Mouse (Mus musculus) liver, embryonic 14.5 days (tissue): ENCODE results near the gene Scamp4. TPM values are rescaled to one million over a fixed set of nuclear protein-coding genes. Genes with fewer than 3 reads are reported as not detected.

ENCODE experiments used
- ATAC-seq: fragments of 200-750 bp; cut with Nextera tagmentation; 2 replicates; pipeline ENCODE4 v1.8.0; 2017; ENCODE audit warnings: moderate number of reproducible peaks, mild to moderate bottlenecking, moderate library complexity; ENCODE audit not compliant: insufficient read depth
- DNase-seq, 3 experiments: peaks; one replicate each; pipeline ENCODE4 v3.0.0-alpha.2; 2012 to 2013; ENCODE audit warnings: low read depth in 3 of 3, low spot score in 3 of 3
- H3K27ac ChIP-seq: fragments of 300-500 bp; sonication (generic); 2 replicates; pipeline ENCODE4 v1.5.1; 2014; ENCODE audit warnings: moderate library complexity, mild to moderate bottlenecking, control low read depth, inconsistent platforms
- H3K27me3 ChIP-seq: fragments of 300-500 bp; sonication (generic); 2 replicates; pipeline ENCODE4 v1.6.1; 2014; ENCODE audit warnings: mild to moderate bottlenecking, low read length, moderate library complexity; ENCODE audit not compliant: control insufficient read depth, insufficient read depth
- H3K36me3 ChIP-seq: fragments of 300-500 bp; sonication (generic); replicated peaks from 2 replicates; pipeline ENCODE4 v1.6.1; 2014; ENCODE audit warnings: low read depth; ENCODE audit not compliant: control insufficient read depth, insufficient read depth
- H3K4me1 ChIP-seq, 2 experiments: fragments of 200-500 bp in 1 of 2; fragments of 300-500 bp in 1 of 2; sonication (generic) in 1 of 2; replicated peaks; 2 replicates each; pipeline ENCODE4 v1.6.1; 2012 to 2014; ENCODE audit warnings: antibody characterized with exemption in 1 of 2, inconsistent platforms in 1 of 2, low read length in 1 of 2; ENCODE audit not compliant: control insufficient read depth in 2 of 2, insufficient read depth in 2 of 2
- H3K4me2 ChIP-seq: fragments of 300-500 bp; sonication (generic); 2 replicates; pipeline ENCODE4 v1.6.1; 2014; ENCODE audit warnings: low read depth, mild to moderate bottlenecking, control low read depth, moderate library complexity
- H3K4me3 ChIP-seq, 2 experiments: fragments of 200-500 bp in 1 of 2; fragments of 300-500 bp in 1 of 2; sonication (generic) in 1 of 2; 2 replicates each; pipeline ENCODE4 v1.5.1; 2012 to 2014; ENCODE audit warnings: low read depth in 2 of 2, low read length in 2 of 2, mild to moderate bottlenecking in 2 of 2, control low read depth in 1 of 2, inconsistent platforms in 1 of 2, moderate library complexity in 1 of 2; ENCODE audit not compliant: insufficient read depth in 1 of 2
- H3K9ac ChIP-seq: fragments of 300-500 bp; sonication (generic); replicated peaks from 2 replicates; pipeline ENCODE4 v1.6.1; 2014; ENCODE audit warnings: mild to moderate bottlenecking, control low read depth, moderate library complexity
- H3K9me3 ChIP-seq: fragments of 300-500 bp; sonication (generic); 2 replicates; pipeline ENCODE4 v1.6.1; 2016; ENCODE audit warnings: low read length, mixed read lengths; ENCODE audit not compliant: control insufficient read depth
- CTCF ChIP-seq: IDR thresholded peaks from 2 replicates; pipeline ENCODE4 v1.5.1; 2016; ENCODE audit warnings: antibody characterized with exemption, low read depth, control low read depth
- EP300 ChIP-seq: IDR thresholded peaks from 2 replicates; pipeline ENCODE4 v1.6.1; 2016; ENCODE audit warnings: antibody characterized with exemption, low read depth
- WGBS: fragments of 180-500 bp; shearing (Covaris S2); extraction: QIAGEN DNeasy Blood & Tissue Kit; methylation state at CpG from one replicate; pipeline ENCODE4 v1.1.7; 2014; ENCODE audit not compliant: insufficient replicate concordance; 5-methylcytosine and 5-hydroxymethylcytosine counted together
- polyA plus RNA-seq, 2 experiments: library from polyadenylated mRNA; depleted of rRNA in 1 of 2; stranded (reverse) in 1 of 2; unstranded in 1 of 2; fragments of >200 nt; fragmentation: Nextera tagmentation in 1 of 2; extraction: Ambion mirVana in 1 of 2; gene quantifications; 2 replicates each; pipeline versions ENCODE4 v1.2.1 to v1.2.3; 2012 to 2014

The Scamp4 gene
- polyA plus RNA-seq, 2 experiments, result 22.0 to 34.6 TPM

DNA sequence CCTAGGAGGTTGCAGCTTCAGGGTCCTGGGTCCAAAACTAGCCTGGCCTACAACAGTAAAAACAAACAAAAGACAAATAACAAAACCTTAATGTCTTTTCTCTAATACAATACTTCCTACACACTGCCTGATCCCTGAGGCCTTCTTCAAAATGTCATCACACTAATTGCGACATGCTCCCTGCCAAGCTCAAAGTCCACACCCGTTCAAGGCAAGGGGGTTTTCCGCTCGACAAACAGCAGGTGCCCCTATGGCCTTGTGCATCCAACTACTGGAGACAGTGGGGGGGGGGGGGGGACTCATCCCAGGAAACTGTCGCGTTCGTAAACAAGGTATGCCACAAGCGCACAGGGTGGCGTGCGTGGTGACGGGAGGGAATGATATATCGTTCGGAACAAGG is 42.1 kb upstream of the Scamp4 start:
- ATAC-seq, result no peak
- DNase-seq, result no peak

DNA sequence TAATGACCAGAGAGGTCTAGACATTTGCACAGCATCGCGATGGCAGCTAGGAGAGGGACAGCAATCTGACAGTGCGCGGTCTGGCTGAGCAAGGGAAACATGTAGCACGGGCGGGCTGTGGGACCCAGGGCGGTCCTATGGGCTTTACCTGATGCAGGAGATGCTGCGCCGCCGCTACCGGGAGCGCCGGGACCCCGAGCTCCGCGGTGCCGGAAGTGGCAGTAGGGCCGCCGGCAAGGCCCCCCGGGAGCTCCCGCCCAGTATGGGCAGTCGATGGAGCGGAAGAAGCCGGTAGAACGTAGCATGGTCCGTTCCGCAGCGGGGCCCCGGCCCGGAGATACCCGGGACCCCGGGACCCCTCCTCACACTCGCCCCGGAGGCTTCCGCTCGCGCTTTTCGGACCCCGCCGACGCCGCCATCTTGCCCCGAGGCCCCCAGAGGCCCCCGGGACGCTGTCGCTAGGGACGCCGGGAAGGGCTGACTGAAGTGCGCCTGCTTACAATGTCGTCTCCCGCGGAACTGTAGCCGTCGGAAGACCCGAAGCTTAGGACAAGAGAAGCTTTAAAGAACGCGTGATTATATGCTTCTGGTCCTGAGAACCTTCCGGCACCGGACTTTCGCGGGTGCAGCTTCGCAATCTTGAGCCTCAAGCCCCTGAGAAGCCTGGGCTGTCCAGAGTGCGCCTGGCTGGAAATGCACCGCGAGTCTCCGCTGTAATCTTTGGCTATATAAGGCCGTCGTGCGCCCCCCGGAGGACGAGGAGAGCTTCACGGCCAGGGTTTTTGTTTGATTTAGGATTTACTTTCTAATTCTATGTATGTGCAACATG is 41.3 kb upstream of the Scamp4 start, which contains the start of gene Rexo1:
Rexo1 (minus strand) TSS at position 445 of the 829 bp plus-strand sequence.
- under 1% methylated on average over 72 of the region's 72 CpGs for WGBS
- Histone ChIP-seq H3K4me2 (peak within 1 kb of the TSS; percentile 85), H3K4me3 (peak within 1 kb of the TSS; percentile 81 to 100), H3K9ac (peak within 1 kb of the TSS; percentile 92), H3K36me3 (peaks cover 5% of the 10 kb centered on the region), H3K9me3 (no peaks in the 10 kb centered on the region), H3K27me3 (no peaks in the 10 kb centered on the region), H3K27ac (peak within 1 kb of the TSS; percentile 78), H3K4me1 (peaks cover 5 to 26% of the 10 kb centered on the region in 2 experiments)
- ATAC-seq (peak; percentile 84), DNase-seq (peak; percentile 89 to 92 (median 90))
- peak; percentile 94 for TF ChIP-seq CTCF
- peak; percentile 59 for TF ChIP-seq EP300

More for the DNA sequence above, 42.1 kb upstream of the Scamp4 start:
- Histone ChIP-seq H3K27me3 (no peaks in the 10 kb centered on the region), H3K4me3 (peak overlapping the region; percentile 81 to 100), H3K36me3 (peaks cover 3% of the 10 kb centered on the region), H3K4me1 (peaks cover 5 to 26% of the 10 kb centered on the region in 2 experiments), H3K9ac (peak overlapping the region; percentile 92), H3K4me2 (peak overlapping the region; percentile 85), H3K27ac (peak overlapping the region; percentile 78), H3K9me3 (no peaks in the 10 kb centered on the region)
- under 1% methylated on average over 13 of the region's 13 CpGs for WGBS
- TF ChIP-seq EP300, result no peak
- TF ChIP-seq CTCF, result no peak

DNA sequence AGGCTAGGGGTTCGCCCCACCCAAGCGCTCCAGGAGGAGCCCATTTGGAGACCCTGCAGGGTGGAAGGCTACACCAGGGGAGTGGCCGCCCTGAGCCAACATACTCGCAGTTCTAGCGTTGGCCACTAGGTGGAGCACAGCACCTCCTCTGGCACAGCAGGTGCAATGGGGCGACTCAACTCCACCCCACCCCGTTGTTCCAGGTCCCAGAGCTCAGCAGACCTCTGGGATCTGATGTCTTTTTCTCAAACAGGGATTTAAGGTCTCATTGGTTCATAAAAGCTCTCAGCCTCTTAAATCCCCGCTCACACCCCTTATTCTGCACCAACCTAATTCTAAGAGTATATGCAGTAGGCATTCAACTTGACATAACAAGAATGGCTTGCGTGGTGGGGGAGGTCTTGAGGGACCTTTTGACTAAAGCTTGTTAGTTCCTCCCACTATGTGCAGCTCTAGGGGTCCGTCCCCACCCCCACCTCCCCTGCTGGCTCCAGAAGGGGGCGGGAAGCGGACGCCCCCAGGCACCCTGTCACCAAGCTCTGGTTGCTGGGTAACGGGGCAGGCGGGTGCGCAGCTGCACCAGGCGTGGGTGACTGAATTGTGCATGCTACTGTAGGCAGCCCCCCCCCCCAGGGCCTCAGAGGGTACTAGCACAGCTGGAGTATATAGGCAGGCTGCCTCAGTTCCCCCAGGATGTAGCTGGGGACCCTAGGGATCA is 36.1 kb upstream of the Scamp4 start:
- WGBS, result 36% methylated on average over 17 of the region's 17 CpGs
- peaks cover 21 to 22% of the 10 kb centered on the region in 2 experiments for H3K4me1 ChIP-seq
- H3K9me3 ChIP-seq, result no peaks in the 10 kb centered on the region
- peak in 1 of 3 experiments; percentile 68 for DNase-seq
- H3K36me3 ChIP-seq, result peaks cover 19% of the 10 kb centered on the region
- H3K27ac ChIP-seq, result no peak overlapping the region
- ATAC-seq, result peak; percentile 13
- no peaks in the 10 kb centered on the region for H3K27me3 ChIP-seq
- H3K9ac ChIP-seq, result no peak overlapping the region
- no peak overlapping the region for H3K4me3 ChIP-seq
- TF ChIP-seq CTCF (peak; percentile 99), EP300 (no peak)
- no peak overlapping the region for H3K4me2 ChIP-seq

DNA sequence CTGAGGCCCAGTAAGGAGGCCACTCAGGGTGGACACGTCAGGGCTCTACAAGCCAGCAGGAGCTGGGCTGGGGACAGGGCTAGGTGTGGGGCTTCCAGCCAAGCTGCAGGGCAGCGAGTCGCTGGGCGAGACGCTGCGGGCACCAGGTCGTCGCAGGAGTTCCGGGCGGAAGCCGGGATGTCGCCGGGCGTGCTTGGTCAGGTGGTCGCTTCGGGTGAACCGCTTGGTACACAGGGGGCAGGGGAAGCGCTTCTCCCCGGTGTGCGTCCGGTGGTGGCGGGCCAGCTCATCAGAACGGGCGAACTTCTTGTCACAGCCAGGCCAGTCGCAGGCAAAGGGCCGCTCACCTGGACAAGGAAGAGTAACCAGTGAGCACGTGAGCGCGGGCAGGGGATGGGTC is 33.8 kb upstream of the Scamp4 start:
- ATAC-seq (no peak), DNase-seq (no peak)
- Histone ChIP-seq H3K9ac (peak overlapping the region; percentile 59; the same call in 1 of the 2 replicates), H3K9me3 (no peaks in the 10 kb centered on the region), H3K27ac (peak overlapping the region; percentile 67), H3K4me1 (peaks cover 38 to 43% of the 10 kb centered on the region in 2 experiments), H3K27me3 (no peaks in the 10 kb centered on the region), H3K4me3 (peak overlapping the region in 1 of 2 experiments; percentile 69; a peak in 1 of 4 replicates), H3K4me2 (peak overlapping the region; percentile 77), H3K36me3 (peaks cover 19% of the 10 kb centered on the region)
- 93% methylated on average over 29 of the region's 29 CpGs for WGBS
- TF ChIP-seq EP300 (no peak), CTCF (no peak)
